Mouse (Mus musculus) limb, embryonic 11.5 days (tissue): ENCODE data around the gene Fam20c. TPM values are rescaled to one million over a fixed set of nuclear protein-coding genes. Genes with fewer than 3 reads are reported as not detected.

ENCODE experiments used
- ATAC-seq: fragments of 200-750 bp; cut with Nextera tagmentation; 2 replicates; pipeline ENCODE4 v1.8.0; 2017; ENCODE audit warnings: low read depth; ENCODE audit not compliant: insufficient number of reproducible peaks, low FRiP score, low TSS enrichment
- DNase-seq: peaks from one replicate; pipeline ENCODE4 v3.0.0-alpha.2; 2015; ENCODE audit warnings: low spot score
- H3K27ac ChIP-seq: fragments of 300-500 bp; sonication (generic); replicated peaks from 2 replicates; pipeline ENCODE4 v1.5.1; 2014; ENCODE audit warnings: low read depth, mild to moderate bottlenecking, low read length
- H3K27me3 ChIP-seq: fragments of 300-500 bp; sonication (generic); 2 replicates; pipeline ENCODE4 v1.6.1; 2014; ENCODE audit warnings: mild to moderate bottlenecking, low read length, mixed read lengths; ENCODE audit not compliant: control insufficient read depth, insufficient read depth
- H3K36me3 ChIP-seq: fragments of 300-500 bp; sonication (generic); 2 replicates; pipeline ENCODE4 v1.6.1; 2014; ENCODE audit warnings: mild to moderate bottlenecking, low read length, moderate library complexity, mixed read lengths; ENCODE audit not compliant: control insufficient read depth, insufficient read depth
- H3K4me1 ChIP-seq: fragments of 300-500 bp; sonication (generic); 2 replicates; pipeline ENCODE4 v1.6.1; 2014; ENCODE audit warnings: low read length, mixed read lengths; ENCODE audit not compliant: control insufficient read depth, insufficient read depth
- H3K4me2 ChIP-seq: fragments of 300-500 bp; sonication (generic); 2 replicates; pipeline ENCODE4 v1.6.1; 2014; ENCODE audit warnings: low read depth, mild to moderate bottlenecking, moderate library complexity; ENCODE audit not compliant: severe bottlenecking
- H3K4me3 ChIP-seq: fragments of 300-500 bp; sonication (generic); 2 replicates; pipeline ENCODE4 v1.5.1; 2014; ENCODE audit warnings: low read depth, low read length
- H3K9ac ChIP-seq: fragments of 300-500 bp; sonication (generic); 2 replicates; pipeline ENCODE4 v1.6.1; 2014; ENCODE audit warnings: mild to moderate bottlenecking, low read length
- H3K9me3 ChIP-seq: fragments of 300-500 bp; sonication (generic); 2 replicates; pipeline ENCODE4 v1.6.1; 2016; ENCODE audit warnings: low read length; ENCODE audit not compliant: control insufficient read depth
- WGBS: fragments of 180-500 bp; shearing (Covaris S2); extraction: QIAGEN DNeasy Blood & Tissue Kit; methylation state at CpG from one replicate; pipeline ENCODE4 v1.1.7; 2014; 5-methylcytosine and 5-hydroxymethylcytosine counted together
- polyA plus RNA-seq: library from polyadenylated mRNA; unstranded; fragments of >200 nt; fragmentation: Nextera tagmentation; extraction: Ambion mirVana; gene quantifications from 2 replicates; pipeline ENCODE4 v1.2.1, GENCODE M21; 2014

Fam20c gene
- polyA plus RNA-seq, 1 experiment from 2014 or later: 1.9 TPM

DNA sequence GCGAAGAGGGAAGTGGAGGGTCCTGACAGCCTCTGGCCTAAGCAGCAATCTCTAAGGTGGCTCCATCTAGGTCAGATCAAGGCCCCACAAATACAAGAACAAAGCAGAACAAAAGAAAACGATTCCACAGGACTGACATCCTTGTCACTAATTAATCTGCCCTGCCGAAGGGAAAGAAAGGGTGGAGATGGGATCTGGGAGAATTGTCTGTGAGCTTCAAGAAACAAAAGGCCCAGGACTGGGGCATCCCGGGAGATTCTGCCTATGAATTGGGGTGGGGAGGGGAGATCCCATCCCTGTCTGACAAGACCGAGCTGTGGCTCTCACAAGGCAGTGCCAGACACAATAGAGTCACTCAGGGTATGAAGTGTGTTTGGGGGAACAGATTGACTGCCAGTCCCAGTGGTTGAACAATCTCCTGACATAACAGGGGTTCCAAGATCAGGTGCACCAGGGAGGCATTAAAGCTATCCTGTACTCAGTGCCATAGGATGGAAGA, 7.6 kb downstream of the Fam20c start:
- Histone ChIP-seq H3K4me3 (no peak overlapping the region), H3K27me3 (peaks cover 9% of the 10 kb centered on the region), H3K4me1 (no peaks in the 10 kb centered on the region), H3K4me2 (no peak overlapping the region), H3K9ac (no peak overlapping the region), H3K27ac (no peak overlapping the region), H3K9me3 (no peaks in the 10 kb centered on the region), H3K36me3 (no peaks in the 10 kb centered on the region)
- ATAC-seq (no peak), DNase-seq (no peak)
- 72% methylated on average over 5 of the region's 5 CpGs for WGBS

DNA sequence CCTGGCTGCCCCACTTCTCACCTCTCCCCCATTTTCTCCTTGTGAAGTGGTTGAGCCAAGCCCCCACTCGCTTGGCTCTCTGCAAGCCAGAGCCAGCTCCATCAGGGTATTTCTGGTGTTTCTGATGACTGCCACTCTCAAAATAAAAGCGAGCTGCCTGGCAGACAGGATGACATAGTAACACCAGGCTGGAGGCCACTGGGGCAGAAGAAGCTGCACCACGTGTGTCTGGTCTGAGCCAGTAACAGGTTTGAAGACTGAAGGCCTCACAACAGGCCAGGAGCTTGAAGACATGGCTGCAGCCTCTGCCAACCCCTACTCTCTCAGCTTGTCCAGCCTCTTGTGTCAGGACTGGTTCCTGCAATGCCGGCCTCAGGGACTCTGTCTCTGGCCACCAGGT, 8.0 kb downstream of the Fam20c start:
- 90% methylated on average over 4 of the region's 4 CpGs for WGBS
- Histone ChIP-seq H3K4me1 (no peaks in the 10 kb centered on the region), H3K27me3 (peaks cover 6% of the 10 kb centered on the region), H3K36me3 (no peaks in the 10 kb centered on the region), H3K4me2 (no peak overlapping the region), H3K4me3 (no peak overlapping the region), H3K9me3 (no peaks in the 10 kb centered on the region), H3K27ac (no peak overlapping the region), H3K9ac (no peak overlapping the region)
- DNase-seq: no peak
- ATAC-seq: no peak

DNA sequence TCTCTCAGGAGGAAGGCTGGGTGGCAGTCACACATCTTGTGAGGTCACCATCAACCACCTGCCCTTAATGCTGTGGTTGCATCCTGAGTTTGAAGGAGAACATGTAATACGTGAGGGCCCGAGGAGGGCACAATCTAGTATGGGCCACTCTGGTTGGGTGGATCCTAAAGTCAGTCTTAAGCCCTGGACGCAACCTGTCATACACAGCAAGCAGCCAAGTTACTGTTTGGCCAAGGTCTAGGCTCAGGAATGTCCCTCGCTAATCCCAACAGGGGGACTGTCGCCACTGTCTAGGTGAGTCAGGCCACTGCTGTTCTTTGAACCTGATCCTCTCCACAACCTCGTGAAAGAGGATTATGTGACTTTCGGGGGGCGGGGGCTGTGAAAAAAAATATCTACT, 10.3 kb downstream of the Fam20c start:
- no peaks in the 10 kb centered on the region for H3K36me3 ChIP-seq
- WGBS: 86% methylated on average over 8 of the region's 8 CpGs
- H3K27me3 ChIP-seq: no peaks in the 10 kb centered on the region
- DNase-seq (no peak), ATAC-seq (no peak)
- H3K4me2 ChIP-seq: no peak overlapping the region
- no peak overlapping the region for H3K27ac ChIP-seq
- H3K9me3 ChIP-seq: no peaks in the 10 kb centered on the region
- H3K9ac ChIP-seq: no peak overlapping the region
- no peak overlapping the region for H3K4me3 ChIP-seq
- H3K4me1 ChIP-seq: no peaks in the 10 kb centered on the region

DNA sequence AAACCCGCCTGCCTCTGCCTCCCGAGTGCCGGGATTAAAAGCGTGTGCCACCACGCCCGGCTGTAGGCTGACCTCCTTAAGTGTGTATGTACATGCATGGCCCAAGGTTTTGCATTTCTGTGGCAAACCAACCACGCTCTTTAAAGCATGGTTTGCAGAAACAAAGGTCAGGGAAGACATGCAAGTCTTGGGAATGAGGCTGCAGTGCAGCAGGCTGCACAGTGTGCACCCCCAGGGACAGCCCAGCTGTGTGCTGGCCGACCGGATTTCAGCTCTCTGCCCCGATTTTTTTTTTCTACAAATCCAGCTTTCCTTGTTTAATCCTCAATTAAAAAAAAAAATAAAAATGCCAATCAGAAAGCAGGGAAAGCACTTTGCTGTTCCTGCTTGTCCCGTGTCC, 13.3 kb downstream of the Fam20c start:
- Histone ChIP-seq H3K4me2 (no peak overlapping the region), H3K9ac (no peak overlapping the region), H3K4me1 (no peaks in the 10 kb centered on the region), H3K27me3 (no peaks in the 10 kb centered on the region), H3K36me3 (no peaks in the 10 kb centered on the region), H3K27ac (no peak overlapping the region), H3K4me3 (no peak overlapping the region), H3K9me3 (no peaks in the 10 kb centered on the region)
- no peak for DNase-seq
- WGBS: 79% methylated on average over 11 of the region's 11 CpGs
- no peak for ATAC-seq

DNA sequence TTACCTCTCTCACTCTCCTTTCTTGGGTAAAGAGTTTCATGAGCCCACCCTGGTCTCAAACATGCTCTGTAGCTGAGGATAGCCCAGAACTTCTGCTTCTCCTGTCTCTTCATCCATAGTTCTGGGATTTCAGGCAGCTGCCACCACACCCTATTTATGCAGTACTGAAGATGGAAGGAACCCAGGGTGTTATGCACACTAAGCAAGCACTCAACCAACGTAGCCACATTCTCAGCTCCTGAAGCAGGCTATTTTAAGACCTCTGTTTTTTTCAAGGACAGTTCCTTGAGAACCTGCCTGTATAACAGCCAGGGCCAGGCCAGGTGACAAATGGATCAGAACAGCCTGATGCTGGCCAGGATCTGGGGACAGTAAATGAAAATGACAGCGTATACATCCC, 14.4 kb downstream of the Fam20c start:
- Histone ChIP-seq H3K4me2 (no peak overlapping the region), H3K9ac (no peak overlapping the region), H3K4me1 (peaks cover 2% of the 10 kb centered on the region; the same call in 1 of the 2 replicates), H3K27ac (no peak overlapping the region), H3K27me3 (no peaks in the 10 kb centered on the region), H3K4me3 (no peak overlapping the region), H3K9me3 (no peaks in the 10 kb centered on the region), H3K36me3 (no peaks in the 10 kb centered on the region)
- ATAC-seq (no peak), DNase-seq (no peak)
- 78% methylated on average over 2 of the region's 2 CpGs for WGBS

DNA sequence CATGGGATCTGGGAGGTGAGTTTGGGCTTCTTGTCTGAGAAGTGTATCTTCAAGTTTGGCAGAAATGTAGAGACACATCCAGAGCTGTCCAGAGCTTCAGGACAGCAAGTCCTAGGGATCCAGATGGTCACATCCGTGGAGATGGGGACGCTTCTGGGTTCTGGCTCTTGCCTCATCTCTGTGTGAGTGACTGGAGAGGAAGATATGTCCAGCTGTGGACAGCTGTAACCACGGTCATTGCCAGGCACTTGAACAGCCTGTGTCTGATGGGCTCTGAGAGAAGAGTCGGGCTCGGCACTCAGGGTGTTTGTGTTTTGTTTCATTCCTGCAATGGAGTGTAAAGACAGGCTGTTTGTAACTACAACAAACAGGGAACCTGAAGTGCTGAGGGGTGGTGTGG, 14.8 kb downstream of the Fam20c start:
- Histone ChIP-seq H3K4me1 (peaks cover 2% of the 10 kb centered on the region; the same call in 1 of the 2 replicates), H3K27ac (no peak overlapping the region), H3K4me2 (no peak overlapping the region), H3K27me3 (no peaks in the 10 kb centered on the region), H3K9ac (no peak overlapping the region), H3K9me3 (no peaks in the 10 kb centered on the region), H3K36me3 (no peaks in the 10 kb centered on the region), H3K4me3 (no peak overlapping the region)
- ATAC-seq: no peak
- no peak for DNase-seq
- 82% methylated on average over 5 of the region's 5 CpGs for WGBS

DNA sequence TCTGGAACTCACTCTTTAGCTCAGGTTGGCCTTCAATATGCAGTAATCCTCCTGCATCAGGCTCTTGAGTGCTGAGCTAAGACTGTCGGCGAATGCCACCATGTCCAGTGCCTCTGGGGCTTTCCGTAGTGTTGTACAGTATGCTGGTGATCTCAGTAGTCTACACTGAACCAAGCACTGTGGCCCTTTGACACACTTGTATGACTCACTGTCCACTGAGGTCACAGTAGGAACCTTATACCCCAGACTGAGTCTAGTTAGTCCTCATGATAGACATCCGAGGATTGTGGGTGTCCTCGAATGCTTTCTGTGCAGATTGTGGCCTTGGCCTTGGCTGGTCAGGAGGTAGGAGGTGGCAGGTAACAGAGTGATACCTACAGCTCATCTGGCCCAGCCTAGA, 20.8 kb downstream of the Fam20c start:
- no peak overlapping the region for H3K4me3 ChIP-seq
- no peak for ATAC-seq

DNA sequence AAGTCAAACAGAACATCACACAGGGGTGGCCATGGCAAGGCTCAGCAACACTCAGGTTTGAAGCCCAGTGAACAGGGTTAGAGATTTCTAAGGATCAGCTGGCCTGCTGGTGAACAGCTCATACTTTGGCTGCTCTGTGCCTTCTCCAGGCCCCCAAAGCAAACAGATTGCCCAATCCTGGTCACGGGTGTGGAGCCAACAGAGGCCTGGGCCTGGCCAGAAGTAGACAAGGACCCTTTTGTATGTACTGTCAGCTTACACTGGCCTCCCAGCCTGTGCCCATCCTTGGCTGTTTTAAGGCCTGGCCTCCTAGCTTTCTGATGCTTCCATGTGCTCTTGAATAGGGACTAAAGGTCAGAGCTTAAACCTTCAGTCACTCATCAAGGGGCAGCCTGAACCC, 22.0 kb downstream of the Fam20c start:
- H3K4me1 ChIP-seq: peaks cover 2% of the 10 kb centered on the region; the same call in 1 of the 2 replicates
- no peaks in the 10 kb centered on the region for H3K36me3 ChIP-seq
- ATAC-seq: no peak
- H3K4me3 ChIP-seq: no peak overlapping the region
- WGBS: 74% methylated on average over 1 of the region's 1 CpGs
- DNase-seq: no peak
- H3K27me3 ChIP-seq: no peaks in the 10 kb centered on the region
- H3K27ac ChIP-seq: no peak overlapping the region
- H3K9me3 ChIP-seq: no peaks in the 10 kb centered on the region
- no peak overlapping the region for H3K4me2 ChIP-seq
- no peak overlapping the region for H3K9ac ChIP-seq

More for the DNA sequence above, 20.8 kb downstream of the Fam20c start:
- no peak for DNase-seq
- Histone ChIP-seq H3K9me3 (no peaks in the 10 kb centered on the region), H3K27me3 (no peaks in the 10 kb centered on the region), H3K36me3 (no peaks in the 10 kb centered on the region), H3K9ac (no peak overlapping the region), H3K4me1 (peaks cover 2% of the 10 kb centered on the region; the same call in 1 of the 2 replicates), H3K4me2 (no peak overlapping the region), H3K27ac (no peak overlapping the region)
- 91% methylated on average over 5 of the region's 5 CpGs for WGBS

DNA sequence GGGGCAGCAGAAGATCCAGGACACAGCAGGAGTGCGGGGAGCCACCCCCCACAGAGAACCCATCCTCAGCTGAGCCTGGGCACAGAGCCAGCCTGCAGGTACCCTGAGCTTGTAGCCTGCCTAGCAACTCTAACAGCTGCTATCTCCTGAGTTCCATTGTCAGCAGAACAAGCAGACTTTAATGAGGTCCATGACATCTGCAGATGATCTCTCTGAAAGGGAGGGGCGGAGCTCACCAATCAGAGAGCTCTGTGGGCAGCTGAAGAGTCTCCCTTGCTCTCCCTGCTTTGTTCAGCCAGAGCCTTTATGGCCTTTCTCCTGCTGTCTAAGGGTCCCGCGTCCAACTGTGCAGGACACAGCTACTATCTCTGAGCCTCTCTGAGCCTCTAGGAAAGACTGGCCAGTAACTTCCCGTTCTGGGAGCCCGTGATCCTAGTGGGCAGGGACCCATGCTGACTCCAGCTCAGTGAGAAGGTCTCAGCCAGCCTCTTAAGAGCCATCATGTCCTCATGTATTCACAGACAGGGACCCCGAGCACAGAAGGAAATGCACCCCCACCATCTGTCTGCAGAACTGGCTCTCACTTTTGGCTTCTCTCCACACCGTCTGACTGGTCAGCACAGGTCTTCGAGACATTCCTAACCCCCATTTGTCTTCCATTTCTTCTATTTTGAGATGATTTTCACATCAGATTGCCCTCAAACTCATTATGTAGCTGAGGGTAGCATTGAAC, 24.6 kb downstream of the Fam20c start:
- H3K27me3 ChIP-seq: no peaks in the 10 kb centered on the region
- no peak for DNase-seq

More for the DNA sequence above, 24.6 kb downstream of the Fam20c start:
- ATAC-seq: no peak
- 70% methylated on average over 9 of the region's 9 CpGs for WGBS
- no peak overlapping the region for H3K4me2 ChIP-seq
- no peak overlapping the region for H3K27ac ChIP-seq
- no peak overlapping the region for H3K4me3 ChIP-seq
- H3K9me3 ChIP-seq: no peaks in the 10 kb centered on the region
- H3K9ac ChIP-seq: no peak overlapping the region
- no peaks in the 10 kb centered on the region for H3K36me3 ChIP-seq
- H3K4me1 ChIP-seq: no peaks in the 10 kb centered on the region
